Mouse (Mus musculus) E14TG2a.4 (cell line): ENCODE measurements around the gene Ncoa5.

Source experiments
- H3K27me3 ChIP-seq: 2 replicates; pipeline ENCODE4 v1.6.1; 2014; ENCODE audit warnings: low read length, control low read depth; ENCODE audit not compliant: insufficient read depth
- H3K36me3 ChIP-seq: 2 replicates; pipeline ENCODE4 v1.6.1; 2014; ENCODE audit warnings: low read length, control low read depth; ENCODE audit not compliant: insufficient read depth
- H3K4me1 ChIP-seq: replicated peaks from 2 replicates; pipeline ENCODE4 v1.6.1; 2014; ENCODE audit warnings: low read depth, low read length, control low read depth
- H3K4me3 ChIP-seq: replicated peaks from 2 replicates; pipeline ENCODE4 v1.5.1; 2014; ENCODE audit warnings: mild to moderate bottlenecking, low read length
- H3K9me3 ChIP-seq: 2 replicates; pipeline ENCODE4 v1.6.1; 2014; ENCODE audit warnings: low read length, control low read depth
- CTCF ChIP-seq: conservative IDR thresholded peaks from 2 replicates; pipeline ENCODE4 v1.5.1; 2014; ENCODE audit warnings: low read length
- NANOG ChIP-seq: IDR thresholded peaks from 2 replicates; pipeline ENCODE4 v1.6.1; 2014; ENCODE audit warnings: borderline replicate concordance, low read length, mixed read lengths
- POU5F1 ChIP-seq: IDR thresholded peaks from 2 replicates; pipeline ENCODE4 v1.6.1; 2014; ENCODE audit warnings: low read length, borderline replicate concordance

The Ncoa5 gene

GRCm38 (mm10) chr2:165073381-165073781, 38.7 kb upstream of the Ncoa5 start:
- peaks cover 62% of the 10 kb centered on the region for H3K4me1 ChIP-seq

GRCm38 (mm10) chr2:165070096-165070816, 35.6 kb upstream of the Ncoa5 start:
- TF ChIP-seq CTCF, result peak; percentile 61
- TF ChIP-seq POU5F1, result no peak
- peak overlapping the region; percentile 57 for H3K4me3 ChIP-seq
- H3K36me3 ChIP-seq, result no peaks in the 10 kb centered on the region
- H3K9me3 ChIP-seq, result no peaks in the 10 kb centered on the region
- H3K4me1 ChIP-seq, result peaks cover 54% of the 10 kb centered on the region
- H3K27me3 ChIP-seq, result peaks cover 22% of the 10 kb centered on the region

More at GRCm38 (mm10) chr2:165073381-165073781, 38.7 kb upstream of the Ncoa5 start:
- no peak overlapping the region for H3K4me3 ChIP-seq
- no peaks in the 10 kb centered on the region for H3K9me3 ChIP-seq
- H3K36me3 ChIP-seq, result no peaks in the 10 kb centered on the region
- no peak for TF ChIP-seq CTCF
- TF ChIP-seq NANOG, result no peak
- no peak for TF ChIP-seq POU5F1
- H3K27me3 ChIP-seq, result peaks cover 29% of the 10 kb centered on the region

- no peaks in the 10 kb centered on the region for H3K9me3 ChIP-seq
- TF ChIP-seq CTCF (no peak), NANOG (no peak), POU5F1 (no peak)
- H3K4me3 ChIP-seq, result no peak overlapping the region
- H3K4me1 ChIP-seq, result peaks cover 43% of the 10 kb centered on the region
- peaks cover 23% of the 10 kb centered on the region for H3K27me3 ChIP-seq
- H3K36me3 ChIP-seq, result no peaks in the 10 kb centered on the region
Measured at GRCm38 (mm10) chr2:165068806-165069205, 34.1 kb upstream of the Ncoa5 start.

GRCm38 (mm10) chr2:165064489-165064888, 29.8 kb upstream of the Ncoa5 start:
- no peak for TF ChIP-seq POU5F1
- TF ChIP-seq NANOG, result no peak
- no peak for TF ChIP-seq CTCF
- Histone ChIP-seq H3K4me3 (no peak overlapping the region), H3K4me1 (peaks cover 40% of the 10 kb centered on the region), H3K36me3 (no peaks in the 10 kb centered on the region), H3K27me3 (peaks cover 29% of the 10 kb centered on the region), H3K9me3 (no peaks in the 10 kb centered on the region)

- no peak for TF ChIP-seq CTCF
- no peak for TF ChIP-seq NANOG
- no peak for TF ChIP-seq POU5F1
- H3K27me3 ChIP-seq, result peaks cover 39% of the 10 kb centered on the region
- no peaks in the 10 kb centered on the region for H3K9me3 ChIP-seq
- no peaks in the 10 kb centered on the region for H3K36me3 ChIP-seq
- H3K4me1 ChIP-seq, result peaks cover 33% of the 10 kb centered on the region
- no peak overlapping the region for H3K4me3 ChIP-seq
Measured at GRCm38 (mm10) chr2:165061638-165062433, 27.2 kb upstream of the Ncoa5 start.

- Histone ChIP-seq H3K9me3 (no peaks in the 10 kb centered on the region), H3K27me3 (peaks cover 41% of the 10 kb centered on the region), H3K36me3 (no peaks in the 10 kb centered on the region), H3K4me1 (peaks cover 35% of the 10 kb centered on the region), H3K4me3 (no peak overlapping the region)
- TF ChIP-seq NANOG (no peak), CTCF (no peak), POU5F1 (no peak)
Measured at GRCm38 (mm10) chr2:165059961-165060360, 25.3 kb upstream of the Ncoa5 start.

GRCm38 (mm10) chr2:165056377-165057085, 21.9 kb upstream of the Ncoa5 start:
- Histone ChIP-seq H3K27me3 (peaks cover 23% of the 10 kb centered on the region), H3K36me3 (no peaks in the 10 kb centered on the region), H3K4me3 (peak overlapping the region; percentile 70; the same call in 1 of the 2 replicates), H3K4me1 (peaks cover 25% of the 10 kb centered on the region), H3K9me3 (peaks cover 8% of the 10 kb centered on the region)
- TF ChIP-seq NANOG (no peak), POU5F1 (no peak), CTCF (no peak)

GRCm38 (mm10) chr2:165055905-165056304, 21.2 kb upstream of the Ncoa5 start:
- peak overlapping the region; percentile 70 for H3K4me3 ChIP-seq
- peaks cover 27% of the 10 kb centered on the region for H3K4me1 ChIP-seq
- TF ChIP-seq CTCF (no peak), NANOG (no peak), POU5F1 (no peak)
- peaks cover 8% of the 10 kb centered on the region for H3K9me3 ChIP-seq
- H3K36me3 ChIP-seq, result no peaks in the 10 kb centered on the region
- H3K27me3 ChIP-seq, result peaks cover 21% of the 10 kb centered on the region
